Mouse (Mus musculus) midbrain, embryonic 16.5 days (tissue): ENCODE results near the gene Gpt2. TPM values are rescaled to one million over a fixed set of nuclear protein-coding genes. Genes with fewer than 3 reads are reported as not detected.

Experiments
- ATAC-seq: fragments of 200-750 bp; cut with Nextera tagmentation; 2 replicates; pipeline ENCODE4 v1.8.0; 2017; ENCODE audit warnings: moderate TSS enrichment
- H3K27ac ChIP-seq: fragments of 300-500 bp; sonication (generic); 2 replicates; pipeline ENCODE4 v1.5.1; 2014; ENCODE audit warnings: mild to moderate bottlenecking, low read length, mixed read lengths
- H3K27me3 ChIP-seq: fragments of 300-500 bp; sonication (generic); 2 replicates; pipeline ENCODE4 v1.6.1; 2014; ENCODE audit warnings: low read depth, low read length, mixed read lengths; ENCODE audit not compliant: control insufficient read depth, insufficient read depth
- H3K36me3 ChIP-seq: fragments of 300-500 bp; sonication (generic); 2 replicates; pipeline ENCODE4 v1.6.1; 2014; ENCODE audit warnings: mild to moderate bottlenecking, low read length, moderate library complexity, mixed read lengths; ENCODE audit not compliant: control insufficient read depth, insufficient read depth
- H3K4me1 ChIP-seq: fragments of 300-500 bp; sonication (generic); 2 replicates; pipeline ENCODE4 v1.6.1; 2014; ENCODE audit warnings: mild to moderate bottlenecking, low read length, mixed read lengths; ENCODE audit not compliant: control insufficient read depth, insufficient read depth
- H3K4me2 ChIP-seq: fragments of 300-500 bp; sonication (generic); 2 replicates; pipeline ENCODE4 v1.6.1; 2014; ENCODE audit warnings: mild to moderate bottlenecking, low read length, mixed read lengths
- H3K4me3 ChIP-seq: fragments of 300-500 bp; sonication (generic); 2 replicates; pipeline ENCODE4 v1.5.1; 2014; ENCODE audit warnings: low read depth, mild to moderate bottlenecking, low read length, moderate library complexity, mixed read lengths
- H3K9ac ChIP-seq: fragments of 300-500 bp; sonication (generic); 2 replicates; pipeline ENCODE4 v1.6.1; 2014; ENCODE audit warnings: low read depth, low read length, mixed read lengths
- H3K9me3 ChIP-seq: fragments of 300-500 bp; sonication (generic); replicated peaks from 2 replicates; pipeline ENCODE4 v1.6.1; 2014; ENCODE audit warnings: mild to moderate bottlenecking, low read length, mixed read lengths; ENCODE audit not compliant: control insufficient read depth, poor library complexity, severe bottlenecking
- WGBS: fragments of 180-500 bp; shearing (Covaris S2); extraction: QIAGEN DNeasy Blood & Tissue Kit; methylation state at CpG from one replicate; pipeline ENCODE4 v1.1.7; 2014; 5-methylcytosine and 5-hydroxymethylcytosine counted together
- polyA plus RNA-seq: library from polyadenylated mRNA; unstranded; fragments of >200 nt; fragmentation: Nextera tagmentation; extraction: Ambion mirVana; gene quantifications from 2 replicates; pipeline ENCODE4 v1.2.1, GENCODE M21; 2015

The Gpt2 gene
- polyA plus RNA-seq, 1 experiment from 2014 or later: 42.2 TPM

DNA sequence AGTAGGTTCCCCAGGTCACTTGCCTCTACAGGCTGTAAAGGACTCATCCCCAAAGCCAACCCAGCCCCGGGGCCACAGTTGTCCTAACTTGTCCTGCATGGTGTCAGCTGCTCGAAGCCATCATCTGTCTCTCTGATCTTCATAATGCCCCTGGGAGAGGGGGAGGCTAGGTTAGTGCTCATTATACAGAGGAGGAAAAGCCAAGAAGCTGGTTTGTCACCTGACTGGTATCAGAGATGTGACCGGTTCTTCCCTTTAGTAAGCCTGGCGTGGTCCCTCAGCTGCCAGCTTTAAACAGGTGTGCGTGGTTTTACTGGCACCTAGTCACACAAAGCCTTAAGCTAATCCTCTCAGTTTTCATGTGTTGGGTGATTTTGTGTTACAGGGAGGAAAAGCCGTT lies 12.3 kb downstream of the Gpt2 start:
- Histone ChIP-seq H3K9me3 (no peaks in the 10 kb centered on the region), H3K27ac (no peak overlapping the region), H3K4me2 (no peak overlapping the region), H3K9ac (no peak overlapping the region), H3K27me3 (no peaks in the 10 kb centered on the region), H3K4me3 (no peak overlapping the region), H3K36me3 (peaks cover 13% of the 10 kb centered on the region), H3K4me1 (no peaks in the 10 kb centered on the region)
- 82% methylated on average over 6 of the region's 6 CpGs for WGBS
- no peak for ATAC-seq

DNA sequence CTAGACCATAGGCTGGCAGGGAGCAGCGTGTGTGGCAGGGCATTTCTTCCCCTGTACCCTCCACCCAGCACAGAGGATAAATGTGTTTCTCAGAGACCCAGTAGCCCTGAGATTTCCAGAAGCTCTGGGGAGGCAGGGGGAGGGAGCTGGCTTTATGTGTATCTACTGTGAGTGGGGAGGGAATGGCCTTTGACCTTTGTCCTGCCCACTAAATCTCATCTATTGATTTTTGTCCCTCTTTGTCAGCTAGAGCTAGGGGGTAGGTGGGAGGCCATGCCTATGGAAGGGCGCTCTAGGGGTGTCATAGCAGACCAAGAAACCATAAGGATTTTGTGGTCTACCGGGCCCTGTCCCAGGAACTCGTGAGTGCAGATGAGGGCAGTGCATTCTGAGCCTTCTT lies 14.2 kb downstream of the Gpt2 start:
- Histone ChIP-seq H3K4me3 (no peak overlapping the region), H3K27me3 (no peaks in the 10 kb centered on the region), H3K9ac (no peak overlapping the region), H3K36me3 (peaks cover 27% of the 10 kb centered on the region), H3K27ac (no peak overlapping the region), H3K4me2 (no peak overlapping the region), H3K4me1 (no peaks in the 10 kb centered on the region), H3K9me3 (no peaks in the 10 kb centered on the region)
- 70% methylated on average over 4 of the region's 4 CpGs for WGBS
- no peak for ATAC-seq

DNA sequence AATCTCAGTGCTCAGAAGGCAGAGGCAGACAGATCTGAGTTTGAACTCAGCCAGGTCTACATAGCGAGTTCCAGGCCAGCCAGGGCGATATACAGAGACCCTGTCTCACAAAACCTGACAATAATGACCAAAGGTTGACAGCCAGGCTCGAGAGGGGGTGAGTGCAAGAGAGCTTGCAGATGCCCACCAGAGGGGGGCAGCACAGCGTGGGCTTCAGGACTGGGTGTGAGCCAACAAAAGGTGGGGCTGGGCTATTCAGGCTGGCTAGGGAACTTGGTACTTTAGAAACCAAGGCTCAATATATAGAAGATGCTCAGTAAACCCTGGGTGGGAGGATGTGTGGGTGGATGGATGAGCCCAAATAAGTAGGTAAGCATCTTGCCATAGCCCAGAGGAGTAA lies 16.3 kb downstream of the Gpt2 start:
- H3K4me1 ChIP-seq: no peaks in the 10 kb centered on the region
- no peak overlapping the region for H3K4me2 ChIP-seq
- no peak overlapping the region for H3K27ac ChIP-seq
- H3K4me3 ChIP-seq: no peak overlapping the region
- H3K9ac ChIP-seq: no peak overlapping the region
- H3K27me3 ChIP-seq: no peaks in the 10 kb centered on the region
- no peak for ATAC-seq
- no peaks in the 10 kb centered on the region for H3K9me3 ChIP-seq
- WGBS: 80% methylated on average over 4 of the region's 4 CpGs
- peaks cover 33% of the 10 kb centered on the region for H3K36me3 ChIP-seq

DNA sequence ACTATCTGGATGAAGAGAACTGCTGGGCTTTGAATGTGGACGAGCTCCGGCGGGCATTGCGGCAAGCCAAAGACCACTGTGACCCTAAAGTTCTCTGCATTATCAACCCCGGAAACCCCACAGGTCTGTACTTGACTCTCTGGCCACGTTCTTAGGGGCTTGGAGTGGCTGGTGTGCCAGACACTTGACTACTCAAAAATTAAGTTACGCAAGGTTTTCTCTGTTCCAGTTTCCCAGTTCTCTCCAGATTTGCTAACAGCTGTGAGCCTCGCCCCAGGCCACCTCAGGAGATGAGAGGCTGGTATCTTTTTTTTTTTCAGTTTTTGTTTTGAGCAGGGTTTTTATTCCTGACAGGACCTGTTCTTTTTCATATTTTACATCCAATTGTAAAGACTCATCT lies 19.9 kb downstream of the Gpt2 start:
- Histone ChIP-seq H3K27ac (no peak overlapping the region), H3K4me1 (no peaks in the 10 kb centered on the region), H3K27me3 (no peaks in the 10 kb centered on the region), H3K4me2 (no peak overlapping the region), H3K9ac (no peak overlapping the region), H3K4me3 (no peak overlapping the region), H3K36me3 (peaks cover 55% of the 10 kb centered on the region), H3K9me3 (no peaks in the 10 kb centered on the region)
- ATAC-seq: no peak
- 83% methylated on average over 8 of the region's 8 CpGs for WGBS

DNA sequence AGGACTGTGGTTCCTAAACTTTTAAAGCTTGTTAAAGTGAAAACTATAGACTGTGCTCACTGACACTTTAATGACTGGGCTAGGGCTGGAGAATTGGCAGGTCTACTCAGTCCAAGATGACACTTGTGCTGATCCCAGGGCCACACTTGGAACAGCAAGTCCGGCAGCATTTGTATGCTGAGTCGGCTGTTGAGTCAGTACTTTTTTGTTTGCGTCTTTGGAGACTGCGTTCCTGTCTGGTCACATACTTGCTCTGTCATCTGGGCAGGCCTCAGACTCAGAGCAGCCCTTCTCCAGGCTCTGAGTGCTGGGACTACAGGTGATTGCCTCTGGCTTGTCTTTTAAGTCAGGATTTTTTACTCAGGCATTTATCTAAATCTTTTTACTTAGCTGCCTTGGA lies 20.9 kb downstream of the Gpt2 start:
- peaks cover 58% of the 10 kb centered on the region for H3K36me3 ChIP-seq
- H3K27me3 ChIP-seq: no peaks in the 10 kb centered on the region
- no peak overlapping the region for H3K4me3 ChIP-seq
- no peak for ATAC-seq
- no peak overlapping the region for H3K4me2 ChIP-seq
- no peak overlapping the region for H3K9ac ChIP-seq
- H3K27ac ChIP-seq: no peak overlapping the region
- H3K9me3 ChIP-seq: no peaks in the 10 kb centered on the region
- WGBS: 81% methylated on average over 4 of the region's 4 CpGs
- no peaks in the 10 kb centered on the region for H3K4me1 ChIP-seq

DNA sequence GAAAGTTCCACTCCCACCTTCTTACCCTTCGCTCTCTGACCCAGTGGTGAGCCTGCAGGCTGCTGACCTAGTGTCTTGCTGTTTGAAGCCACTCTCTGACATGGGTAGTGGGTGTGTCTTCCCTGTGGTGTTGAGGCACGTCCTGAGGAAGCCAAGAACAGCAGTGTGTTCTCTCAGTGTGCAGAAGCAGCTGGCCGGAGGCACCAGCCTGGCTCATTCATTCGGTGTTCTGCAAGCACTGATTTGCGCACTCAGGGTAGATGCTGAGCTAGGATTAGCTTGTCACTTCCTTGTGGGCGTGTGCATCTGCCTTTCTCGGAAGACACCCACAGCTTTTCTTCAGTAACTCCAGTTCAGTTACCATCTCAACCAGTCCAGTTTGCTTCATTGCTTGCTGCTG lies 23.0 kb downstream of the Gpt2 start:
- 75% methylated on average over 7 of the region's 7 CpGs for WGBS
- Histone ChIP-seq H3K27ac (no peak overlapping the region), H3K4me2 (no peak overlapping the region), H3K36me3 (peaks cover 53% of the 10 kb centered on the region), H3K9ac (no peak overlapping the region), H3K27me3 (no peaks in the 10 kb centered on the region), H3K4me3 (no peak overlapping the region), H3K9me3 (no peaks in the 10 kb centered on the region), H3K4me1 (no peaks in the 10 kb centered on the region)
- no peak for ATAC-seq

DNA sequence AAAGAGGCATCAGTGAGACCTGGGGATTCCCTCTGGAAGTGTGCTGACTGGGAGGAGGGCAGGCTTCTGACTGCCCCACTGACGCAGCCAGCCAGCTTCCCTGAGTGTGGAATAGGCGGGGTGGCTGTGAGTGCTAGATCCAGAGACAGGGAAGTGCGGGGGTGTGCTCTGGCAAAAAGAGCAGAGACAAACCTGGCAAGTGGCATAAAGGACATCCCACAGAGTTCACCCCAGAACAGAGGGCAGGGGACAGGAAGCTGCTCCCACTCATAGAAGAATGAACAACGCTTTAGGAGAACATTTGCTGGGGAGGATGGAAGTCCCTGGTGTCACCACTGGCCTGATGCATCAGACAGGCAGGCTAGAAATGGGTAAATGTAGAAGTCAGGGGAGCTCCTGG lies 25.0 kb downstream of the Gpt2 start:
- Histone ChIP-seq H3K27me3 (no peaks in the 10 kb centered on the region), H3K4me3 (no peak overlapping the region), H3K27ac (no peak overlapping the region), H3K9ac (no peak overlapping the region), H3K36me3 (peaks cover 57% of the 10 kb centered on the region), H3K4me1 (no peaks in the 10 kb centered on the region), H3K9me3 (no peaks in the 10 kb centered on the region), H3K4me2 (no peak overlapping the region)
- no peak for ATAC-seq
- WGBS: 86% methylated on average over 4 of the region's 4 CpGs

DNA sequence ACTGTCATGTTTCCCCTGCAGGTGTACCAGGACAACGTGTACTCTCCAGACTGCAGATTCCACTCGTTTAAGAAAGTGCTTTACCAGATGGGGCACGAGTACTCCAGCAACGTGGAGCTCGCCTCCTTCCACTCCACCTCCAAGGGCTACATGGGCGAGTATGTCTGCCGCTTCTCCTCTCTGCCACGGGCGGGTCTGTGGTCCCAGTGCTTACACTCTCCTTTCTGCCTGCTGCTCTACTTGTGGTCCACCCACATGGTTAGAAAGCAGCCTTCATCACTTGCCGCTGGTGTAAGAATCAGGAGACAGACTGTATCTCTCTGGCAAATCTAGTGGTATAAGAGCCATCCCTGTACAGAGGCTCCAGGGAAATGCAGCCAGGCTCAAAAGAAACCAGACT lies 25.6 kb downstream of the Gpt2 start:
- Histone ChIP-seq H3K4me3 (no peak overlapping the region), H3K9me3 (no peaks in the 10 kb centered on the region), H3K4me2 (no peak overlapping the region), H3K36me3 (peaks cover 61% of the 10 kb centered on the region), H3K9ac (no peak overlapping the region), H3K27me3 (no peaks in the 10 kb centered on the region), H3K27ac (no peak overlapping the region), H3K4me1 (no peaks in the 10 kb centered on the region)
- 92% methylated on average over 10 of the region's 10 CpGs for WGBS
- no peak for ATAC-seq

DNA sequence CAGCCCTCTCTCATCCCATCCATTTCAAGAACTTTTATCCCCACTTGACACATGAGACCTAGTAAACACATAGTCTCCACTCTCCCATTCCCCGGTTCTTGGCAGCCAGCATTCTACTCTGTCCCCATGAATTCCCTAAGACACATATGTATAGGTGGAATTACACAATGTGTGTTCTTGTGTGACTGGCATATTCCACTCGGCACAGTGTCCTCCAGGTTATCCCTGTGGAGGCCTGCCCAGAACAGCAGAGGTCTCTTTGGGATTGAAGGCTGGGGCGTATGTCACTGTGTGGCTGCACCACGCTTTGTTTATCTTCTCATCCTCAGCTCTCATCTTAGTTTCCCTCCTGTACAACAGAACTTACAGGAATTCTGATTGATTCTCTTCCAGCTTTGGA lies 28.2 kb downstream of the Gpt2 start:
- ATAC-seq: no peak
- Histone ChIP-seq H3K4me1 (no peaks in the 10 kb centered on the region), H3K27me3 (no peaks in the 10 kb centered on the region), H3K27ac (no peak overlapping the region), H3K9me3 (no peaks in the 10 kb centered on the region), H3K36me3 (peaks cover 65% of the 10 kb centered on the region), H3K4me2 (no peak overlapping the region), H3K9ac (no peak overlapping the region), H3K4me3 (no peak overlapping the region)
- 94% methylated on average over 4 of the region's 4 CpGs for WGBS

DNA sequence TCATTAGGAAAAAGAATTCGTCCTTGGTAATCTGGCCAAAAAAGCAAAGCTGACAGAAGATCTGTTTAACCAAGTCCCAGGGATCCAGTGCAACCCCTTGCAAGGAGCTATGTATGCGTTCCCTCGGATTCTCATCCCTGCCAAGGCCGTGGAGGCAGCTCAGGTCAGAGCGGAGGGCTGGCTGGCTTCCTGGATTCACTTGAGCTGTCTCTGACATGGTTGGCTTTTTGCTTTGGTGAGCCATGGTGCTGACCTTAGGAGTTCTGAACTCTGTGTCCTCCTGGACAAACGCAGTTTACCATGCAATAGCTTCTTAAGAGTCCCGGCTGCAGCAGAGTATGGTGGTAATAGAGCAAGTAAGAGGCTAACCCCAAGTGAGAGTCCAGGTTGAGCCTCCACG lies 29.0 kb downstream of the Gpt2 start:
- WGBS: 94% methylated on average over 8 of the region's 8 CpGs
- no peaks in the 10 kb centered on the region for H3K4me1 ChIP-seq
- no peak overlapping the region for H3K4me3 ChIP-seq
- H3K36me3 ChIP-seq: peaks cover 57% of the 10 kb centered on the region
- no peaks in the 10 kb centered on the region for H3K27me3 ChIP-seq
- ATAC-seq: no peak
- no peaks in the 10 kb centered on the region for H3K9me3 ChIP-seq
- no peak overlapping the region for H3K9ac ChIP-seq
- H3K4me2 ChIP-seq: no peak overlapping the region
- H3K27ac ChIP-seq: no peak overlapping the region
